Mouse (Mus musculus) E14TG2a.4 (cell line): ENCODE data around the gene Osgep.
A peak's percentile ranks its signal among the peaks of the same experiment; 100 is the strongest.
"Not testable (repeated sequence)": the region's sequence is repeated elsewhere in the genome, so short reads cannot be mapped to it uniquely, and the experiment has no call there.

Experiments used
- H3K27me3 ChIP-seq: 2 replicates; pipeline ENCODE4 v1.6.1; 2014; ENCODE audit warnings: low read length, control low read depth; ENCODE audit not compliant: insufficient read depth
- H3K36me3 ChIP-seq: 2 replicates; pipeline ENCODE4 v1.6.1; 2014; ENCODE audit warnings: low read length, control low read depth; ENCODE audit not compliant: insufficient read depth
- H3K4me1 ChIP-seq: replicated peaks from 2 replicates; pipeline ENCODE4 v1.6.1; 2014; ENCODE audit warnings: low read depth, low read length, control low read depth
- H3K4me3 ChIP-seq: replicated peaks from 2 replicates; pipeline ENCODE4 v1.5.1; 2014; ENCODE audit warnings: mild to moderate bottlenecking, low read length
- H3K9me3 ChIP-seq: 2 replicates; pipeline ENCODE4 v1.6.1; 2014; ENCODE audit warnings: low read length, control low read depth
- CTCF ChIP-seq: conservative IDR thresholded peaks from 2 replicates; pipeline ENCODE4 v1.5.1; 2014; ENCODE audit warnings: low read length
- NANOG ChIP-seq: IDR thresholded peaks from 2 replicates; pipeline ENCODE4 v1.6.1; 2014; ENCODE audit warnings: borderline replicate concordance, low read length, mixed read lengths
- POU5F1 ChIP-seq: IDR thresholded peaks from 2 replicates; pipeline ENCODE4 v1.6.1; 2014; ENCODE audit warnings: low read length, borderline replicate concordance

Osgep gene

DNA sequence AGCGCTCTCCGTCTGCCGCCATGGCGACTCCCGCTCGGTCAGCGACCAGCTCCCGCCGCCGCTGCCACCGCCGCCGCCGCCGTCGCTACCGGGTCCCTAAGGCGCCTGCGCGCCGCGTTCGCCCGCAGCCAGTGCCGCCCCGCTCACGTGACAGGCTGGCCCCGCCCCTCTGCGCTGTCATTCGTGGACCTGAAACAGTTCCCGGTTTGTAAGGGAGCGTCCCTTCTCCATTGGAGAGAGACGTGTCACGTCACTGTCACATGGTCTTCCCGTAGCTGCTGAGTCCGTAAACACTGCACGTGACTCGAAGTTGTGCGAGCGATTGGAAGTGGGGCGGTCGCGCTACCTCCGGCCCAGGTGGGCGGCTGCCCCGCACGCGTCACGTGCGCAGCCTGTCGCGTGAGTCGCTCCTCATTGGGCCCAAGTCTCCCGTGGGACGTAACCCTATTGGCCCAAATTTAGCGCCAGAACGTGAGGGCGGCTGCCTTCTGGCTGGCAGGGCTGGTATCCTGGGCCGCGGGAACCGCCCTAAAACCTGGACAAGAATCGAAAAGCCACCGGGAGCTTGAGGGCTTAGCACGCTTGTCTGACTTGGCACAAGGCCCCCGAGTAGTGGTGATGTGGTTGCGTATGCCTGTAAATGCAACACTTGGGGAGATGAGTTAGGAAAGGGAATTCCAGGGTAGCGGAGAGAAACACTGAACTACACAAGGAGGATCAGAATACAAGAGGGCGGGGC lies 6.2 kb upstream of the Osgep start, which contains the start of the genes Pip4p1 and Pnp:
Gene Pip4p1, minus strand, starts transcription at position 103 of the 739 bp plus-strand sequence.
Gene Pnp, plus strand, starts transcription at position 329 of the 739 bp plus-strand sequence.
- Histone ChIP-seq H3K4me1 (peaks cover 70% of the 10 kb centered on the region), H3K27me3 (no peaks in the 10 kb centered on the region), H3K4me3 (peak within 1 kb of the TSS; percentile 97), H3K9me3 (no peaks in the 10 kb centered on the region), H3K36me3 (peaks cover 50% of the 10 kb centered on the region)
- no peak for TF ChIP-seq CTCF
- no peak for TF ChIP-seq NANOG

DNA sequence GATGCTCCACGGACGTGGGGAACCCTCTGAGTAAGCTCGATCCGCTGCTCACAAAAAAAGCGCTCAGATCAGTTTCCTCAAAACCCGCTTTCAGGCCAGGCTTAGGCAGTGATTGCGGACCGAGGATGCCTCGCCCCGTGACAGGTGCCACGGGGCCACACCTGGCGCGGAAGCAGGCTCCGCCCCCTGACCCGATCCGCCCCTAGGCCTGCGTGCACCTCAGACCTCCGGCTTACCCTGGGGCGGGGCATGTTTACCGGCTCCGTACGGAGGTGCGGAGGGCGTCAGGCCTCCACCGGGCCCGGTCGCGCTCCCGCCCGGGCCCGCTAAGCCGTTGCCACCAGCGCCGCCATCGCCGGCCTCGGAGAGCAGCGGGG lies 5.7 kb upstream of the Osgep start:
- Histone ChIP-seq H3K36me3 (peaks cover 53% of the 10 kb centered on the region), H3K9me3 (no peaks in the 10 kb centered on the region), H3K27me3 (no peaks in the 10 kb centered on the region), H3K4me3 (peak overlapping the region; percentile 97), H3K4me1 (peaks cover 72% of the 10 kb centered on the region)
- TF ChIP-seq NANOG (no peak), CTCF (no peak), POU5F1 (no peak)

DNA sequence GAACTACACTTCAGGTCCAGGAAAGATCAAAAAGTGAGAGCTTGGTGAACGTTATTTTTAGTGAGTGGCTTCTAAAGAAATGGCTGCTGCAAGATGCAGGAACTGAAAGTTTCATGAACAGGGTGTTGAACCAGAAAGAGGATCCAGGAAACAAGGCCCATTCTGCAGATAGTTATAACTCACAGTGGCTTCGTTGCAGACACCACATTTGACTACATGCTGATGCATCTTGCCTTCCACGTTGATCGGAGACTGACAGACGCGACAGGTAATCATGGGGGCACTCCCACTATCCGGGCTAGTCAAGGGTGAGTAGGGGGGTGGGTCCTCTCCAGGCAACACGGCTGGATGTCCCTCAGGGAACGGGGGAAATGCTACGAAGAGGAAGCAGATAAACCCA lies 5.3 kb upstream of the Osgep start:
- no peaks in the 10 kb centered on the region for H3K9me3 ChIP-seq
- TF ChIP-seq CTCF = no peak
- TF ChIP-seq POU5F1 = no peak
- TF ChIP-seq NANOG = no peak
- H3K36me3 ChIP-seq = peaks cover 53% of the 10 kb centered on the region
- peaks cover 67% of the 10 kb centered on the region for H3K4me1 ChIP-seq
- no peaks in the 10 kb centered on the region for H3K27me3 ChIP-seq
- peak overlapping the region; percentile 97 for H3K4me3 ChIP-seq

DNA sequence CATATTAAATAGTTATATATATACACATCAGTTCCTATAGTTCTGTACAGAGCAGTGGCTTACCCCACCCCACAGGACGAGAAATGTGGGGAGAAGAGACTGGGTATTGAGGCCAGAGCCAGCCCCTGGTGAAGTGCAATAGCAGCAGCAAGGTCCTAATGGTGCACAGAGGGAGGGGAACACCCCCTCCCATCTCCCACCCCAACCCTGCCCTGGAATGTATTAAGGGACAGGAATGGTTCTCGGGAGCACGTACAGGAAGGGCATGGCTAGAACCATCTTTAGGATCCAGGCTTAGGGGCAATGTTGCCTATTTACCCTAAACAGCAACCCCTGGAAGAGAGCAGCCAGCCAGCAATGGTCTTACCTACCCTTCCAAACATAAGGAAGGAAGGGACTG lies 2.7 kb upstream of the Osgep start:
- Histone ChIP-seq H3K36me3 (peaks cover 44% of the 10 kb centered on the region), H3K27me3 (no peaks in the 10 kb centered on the region), H3K4me3 (peak overlapping the region; percentile 97), H3K4me1 (peaks cover 57% of the 10 kb centered on the region), H3K9me3 (no peaks in the 10 kb centered on the region)
- TF ChIP-seq POU5F1 = no peak
- no peak for TF ChIP-seq CTCF
- TF ChIP-seq NANOG = no peak

DNA sequence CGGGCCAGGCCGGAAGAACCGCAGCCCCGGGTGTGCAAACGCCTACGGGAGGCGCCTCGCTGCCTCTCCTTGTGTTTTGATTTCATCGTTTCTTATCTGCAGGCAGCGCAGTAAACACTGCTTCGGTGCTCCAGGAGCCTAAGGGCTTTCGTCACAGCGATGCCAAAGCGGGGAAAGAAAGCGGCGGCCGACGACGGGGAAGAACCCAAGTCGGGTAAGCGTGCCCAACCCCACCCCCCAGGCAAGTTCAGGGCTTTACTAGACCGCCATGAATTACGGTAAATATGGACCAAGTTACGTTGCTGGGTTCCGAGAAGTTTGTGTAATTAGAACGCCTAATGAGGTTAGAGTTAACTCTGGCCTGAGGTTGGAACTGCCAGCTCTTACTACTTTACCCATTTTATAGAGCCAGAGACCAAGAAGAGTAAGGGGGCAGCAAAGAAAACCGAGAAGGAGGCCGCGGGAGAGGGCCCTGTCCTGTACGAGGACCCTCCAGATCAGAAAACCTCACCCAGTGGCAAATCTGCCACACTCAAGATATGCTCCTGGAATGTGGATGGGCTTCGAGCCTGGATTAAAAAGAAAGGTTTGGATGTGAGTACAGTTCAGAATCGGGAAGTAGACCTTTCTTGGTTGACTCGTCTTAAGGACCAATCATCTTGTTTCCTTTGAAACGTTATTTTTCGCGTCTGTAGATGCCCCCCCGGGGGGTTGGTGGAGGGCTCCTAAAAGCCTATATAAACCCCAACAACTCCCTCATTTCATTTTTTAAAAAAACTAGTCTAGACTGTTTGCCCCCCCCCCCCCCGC lies 623 bp upstream of the Osgep start:
- Histone ChIP-seq H3K36me3 (peaks cover 60% of the 10 kb centered on the region), H3K4me1 (peaks cover 48% of the 10 kb centered on the region), H3K4me3 (peak overlapping the region; percentile 90), H3K9me3 (peaks cover 11% of the 10 kb centered on the region; the same call in 1 of the 2 replicates), H3K27me3 (no peaks in the 10 kb centered on the region)
- no peak for TF ChIP-seq POU5F1
- TF ChIP-seq NANOG = no peak
- no peak for TF ChIP-seq CTCF

DNA sequence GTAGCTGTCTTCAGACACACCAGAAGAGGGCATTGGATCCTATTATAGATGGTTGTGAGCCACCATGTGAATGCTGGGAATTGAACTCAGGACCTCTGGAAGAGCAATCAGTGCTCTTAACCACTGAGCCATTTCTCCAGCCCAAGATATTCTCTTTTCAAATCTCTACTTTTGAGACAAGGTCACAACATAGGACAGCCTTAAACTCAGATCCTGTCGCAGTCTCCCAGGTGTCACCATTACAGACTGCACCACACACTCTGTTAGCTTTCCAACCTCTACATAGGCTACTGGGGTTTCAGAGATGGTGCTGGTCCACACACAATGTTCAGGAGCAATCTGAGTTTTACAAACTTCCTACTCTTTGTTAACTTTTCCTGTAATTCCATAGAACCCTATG lies 1.3 kb downstream of the Osgep start:
- not testable (repeated sequence) for H3K27me3 ChIP-seq
- peaks cover 61% of the 10 kb centered on the region for H3K36me3 ChIP-seq
- peaks cover 12% of the 10 kb centered on the region; the same call in 1 of the 2 replicates for H3K9me3 ChIP-seq
- peak overlapping the region; percentile 90 for H3K4me3 ChIP-seq
- peaks cover 32% of the 10 kb centered on the region for H3K4me1 ChIP-seq

DNA sequence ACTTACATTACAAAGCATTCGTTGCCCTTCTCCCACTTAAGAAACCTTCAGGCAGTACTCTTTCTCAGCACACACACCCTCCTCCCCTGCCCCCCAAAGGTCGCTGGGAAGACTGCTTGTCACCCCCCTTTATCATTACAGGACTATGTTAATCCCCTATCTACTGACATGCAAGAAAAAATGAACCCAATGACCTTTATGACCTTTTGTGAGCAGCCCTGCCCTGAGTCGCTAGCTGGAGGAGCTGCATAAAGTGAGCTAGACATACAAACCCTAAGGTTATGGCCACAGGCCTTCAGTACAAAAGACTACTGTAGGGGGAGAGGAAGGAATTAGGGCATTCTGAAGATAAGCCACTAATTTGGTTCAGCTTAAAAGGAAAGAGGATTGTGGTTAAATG lies 13.3 kb downstream of the Osgep start:
- Histone ChIP-seq H3K4me3 (no peak overlapping the region), H3K36me3 (peaks cover 68% of the 10 kb centered on the region), H3K9me3 (no peaks in the 10 kb centered on the region), H3K4me1 (peaks cover 57% of the 10 kb centered on the region), H3K27me3 (no peaks in the 10 kb centered on the region)
- TF ChIP-seq NANOG = no peak
- TF ChIP-seq CTCF = no peak
- no peak for TF ChIP-seq POU5F1

DNA sequence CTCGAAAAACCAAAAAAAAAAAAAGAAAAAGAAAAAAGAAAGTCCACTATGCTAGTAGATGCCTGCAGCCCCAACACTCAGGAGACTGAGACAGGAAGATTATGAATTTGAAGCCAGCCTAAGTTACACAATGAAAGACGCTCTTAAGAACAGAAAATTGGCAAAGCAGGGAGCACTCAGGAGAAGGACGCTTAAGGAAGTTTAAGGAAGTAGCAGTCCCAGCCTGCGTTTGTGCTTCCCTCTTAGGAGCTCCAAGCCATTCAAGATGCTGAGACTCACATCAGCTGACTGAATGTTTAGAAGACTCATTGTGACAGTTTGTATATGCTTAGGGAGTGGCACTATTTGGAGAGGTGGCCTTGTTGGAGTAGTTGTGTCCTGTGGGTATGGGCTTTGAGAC lies 16.6 kb downstream of the Osgep start:
- H3K9me3 ChIP-seq = no peaks in the 10 kb centered on the region
- H3K4me1 ChIP-seq = peaks cover 39% of the 10 kb centered on the region
- H3K27me3 ChIP-seq = no peaks in the 10 kb centered on the region
- peaks cover 42% of the 10 kb centered on the region for H3K36me3 ChIP-seq
- H3K4me3 ChIP-seq = no peak overlapping the region
- no peak for TF ChIP-seq CTCF
- TF ChIP-seq NANOG = no peak
- TF ChIP-seq POU5F1 = no peak

DNA sequence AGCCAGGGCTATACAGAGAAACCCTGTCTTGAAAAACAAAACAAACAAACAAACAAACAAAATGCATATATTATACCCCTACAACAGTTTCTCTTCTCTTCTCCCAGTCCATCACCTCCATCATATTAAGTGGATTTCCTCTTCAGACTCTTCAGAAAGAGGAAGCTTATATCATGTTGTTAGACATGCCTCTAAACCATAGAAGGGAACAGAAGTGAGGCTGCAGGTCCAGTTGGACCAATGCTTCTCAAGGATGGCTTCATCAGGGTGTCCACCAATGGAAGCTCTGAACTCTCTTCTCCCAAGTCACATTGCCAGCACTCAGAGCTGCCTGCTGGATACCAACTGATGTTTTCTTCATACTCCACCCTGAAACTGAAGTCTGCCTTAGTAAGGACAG lies 19.4 kb downstream of the Osgep start:
- H3K4me3 ChIP-seq, H3K9me3 ChIP-seq, H3K27me3 ChIP-seq: not testable (repeated sequence)
- Histone ChIP-seq H3K4me1 (peaks cover 13% of the 10 kb centered on the region), H3K36me3 (peaks cover 30% of the 10 kb centered on the region)
